Mouse (Mus musculus) heart, embryonic 14.5 days (tissue): Measurements from ENCODE around the gene Kbtbd12. TPM values are rescaled to one million over a fixed set of nuclear protein-coding genes. Genes with fewer than 3 reads are reported as not detected.

Experiments
- ATAC-seq: fragments of 200-750 bp; cut with Nextera tagmentation; 2 replicates; pipeline ENCODE4 v1.8.0; 2017; ENCODE audit warnings: low read depth, moderate TSS enrichment; ENCODE audit not compliant: insufficient number of reproducible peaks, insufficient read depth, low FRiP score
- H3K27ac ChIP-seq, 2 experiments: fragments of 200-500 bp in 1 of 2; fragments of 300-500 bp in 1 of 2; sonication (generic) in 1 of 2; replicated peaks in 1 of 2; 2 replicates each; pipeline ENCODE4 v1.5.1; 2012 to 2014; ENCODE audit warnings: low read depth in 2 of 2, low read length in 2 of 2, control low read depth in 1 of 2, mild to moderate bottlenecking in 1 of 2, mixed read lengths in 1 of 2; ENCODE audit not compliant: control insufficient read depth in 1 of 2, insufficient read depth in 1 of 2
- H3K27me3 ChIP-seq: fragments of 300-500 bp; sonication (generic); 2 replicates; pipeline ENCODE4 v1.6.1; 2014; ENCODE audit warnings: mild to moderate bottlenecking, low read length, control low read depth; ENCODE audit not compliant: control insufficient read depth, insufficient read depth
- H3K36me3 ChIP-seq: fragments of 300-500 bp; sonication (generic); 2 replicates; pipeline ENCODE4 v1.6.1; 2014; ENCODE audit warnings: mild to moderate bottlenecking, control low read depth, low read length, mixed read lengths; ENCODE audit not compliant: control insufficient read depth, insufficient read depth
- H3K4me1 ChIP-seq, 2 experiments: fragments of 200-500 bp in 1 of 2; fragments of 300-500 bp in 1 of 2; sonication (generic) in 1 of 2; 2 replicates each; pipeline ENCODE4 v1.6.1; 2012 to 2014; ENCODE audit warnings: low read length in 2 of 2, control low read depth in 1 of 2, mixed read lengths in 1 of 2; ENCODE audit not compliant: control insufficient read depth in 2 of 2, insufficient read depth in 2 of 2
- H3K4me2 ChIP-seq: fragments of 300-500 bp; sonication (generic); 2 replicates; pipeline ENCODE4 v1.6.1; 2014; ENCODE audit warnings: mild to moderate bottlenecking, low read length
- H3K4me3 ChIP-seq, 2 experiments: fragments of 200-500 bp in 1 of 2; fragments of 300-500 bp in 1 of 2; sonication (generic) in 1 of 2; 2 replicates each; pipeline ENCODE4 v1.5.1; 2012 to 2014; ENCODE audit warnings: low read length in 2 of 2, mild to moderate bottlenecking in 2 of 2, control low read depth in 1 of 2, low read depth in 1 of 2, moderate library complexity in 1 of 2; ENCODE audit not compliant: control insufficient read depth in 1 of 2, insufficient read depth in 1 of 2
- H3K9ac ChIP-seq: fragments of 300-500 bp; sonication (generic); 2 replicates; pipeline ENCODE4 v1.6.1; 2014; ENCODE audit warnings: mild to moderate bottlenecking, low read length
- H3K9me3 ChIP-seq: fragments of 300-500 bp; sonication (generic); 2 replicates; pipeline ENCODE4 v1.6.1; 2016; ENCODE audit warnings: low read length, control low read depth; ENCODE audit not compliant: control insufficient read depth
- WGBS: fragments of 180-500 bp; shearing (Covaris S2); extraction: QIAGEN DNeasy Blood & Tissue Kit; methylation state at CpG from one replicate; pipeline ENCODE4 v1.1.7; 2014; 5-methylcytosine and 5-hydroxymethylcytosine counted together
- polyA plus RNA-seq: library from polyadenylated mRNA; unstranded; fragments of >200 nt; fragmentation: Nextera tagmentation; extraction: Ambion mirVana; gene quantifications from 2 replicates; pipeline ENCODE4 v1.2.1, GENCODE M21; 2014

The Kbtbd12 gene
- polyA plus RNA-seq, 1 experiment from 2014 or later = 22.8 TPM

DNA sequence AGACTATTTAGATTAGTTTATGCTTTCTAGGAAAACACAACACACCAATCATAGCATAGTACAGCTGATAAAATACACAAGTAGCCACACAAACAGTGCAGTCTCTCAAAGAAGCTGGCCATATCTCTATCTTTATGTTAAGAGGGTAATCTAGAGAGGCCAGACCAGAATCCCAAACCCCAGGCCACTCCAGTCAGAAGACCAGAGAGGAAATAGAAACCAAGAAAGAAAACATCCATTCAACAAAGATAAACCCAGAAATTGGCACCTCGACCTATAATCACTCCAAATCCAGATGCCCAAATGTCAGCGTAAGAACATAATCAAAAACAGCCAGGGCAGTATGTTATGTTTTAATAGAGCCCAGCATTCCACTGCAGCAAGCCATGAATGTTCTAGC lies 41.6 kb downstream of the Kbtbd12 start:
- 55% methylated on average over 2 of the region's 2 CpGs for WGBS
- no peak overlapping the region for H3K4me3 ChIP-seq
- H3K9me3 ChIP-seq = no peaks in the 10 kb centered on the region
- H3K36me3 ChIP-seq = no peaks in the 10 kb centered on the region
- peaks cover 5 to 7% of the 10 kb centered on the region in 2 experiments; a peak in 3 of 4 replicates for H3K4me1 ChIP-seq
- H3K27ac ChIP-seq = no peak overlapping the region
- no peak overlapping the region for H3K9ac ChIP-seq
- ATAC-seq = no peak
- H3K27me3 ChIP-seq = no peaks in the 10 kb centered on the region
- no peak overlapping the region for H3K4me2 ChIP-seq

DNA sequence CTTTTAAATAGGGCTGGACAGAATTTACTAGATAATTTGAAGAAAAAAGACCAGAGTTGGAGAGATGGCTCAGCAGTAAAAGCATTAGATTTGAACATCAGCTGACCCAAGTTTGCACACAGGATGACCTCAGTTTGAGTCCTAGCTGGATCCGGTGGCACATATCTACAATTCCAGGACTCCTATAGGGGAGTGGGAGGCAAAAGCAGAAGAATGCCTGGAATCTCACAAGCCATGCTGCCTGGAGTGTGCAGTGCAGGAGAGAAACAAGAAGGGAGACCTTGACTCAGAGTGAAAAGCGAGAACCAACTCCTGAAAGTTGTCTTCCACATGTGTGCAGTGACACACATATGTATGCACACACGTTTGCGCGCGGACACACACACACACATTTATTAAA lies 45.4 kb downstream of the Kbtbd12 start:
- no peak for ATAC-seq
- H3K36me3 ChIP-seq = no peaks in the 10 kb centered on the region
- H3K4me3 ChIP-seq = no peak overlapping the region
- H3K4me2 ChIP-seq = no peak overlapping the region
- no peak overlapping the region for H3K9ac ChIP-seq
- H3K9me3 ChIP-seq = no peaks in the 10 kb centered on the region
- peaks cover 5 to 13% of the 10 kb centered on the region in 2 experiments for H3K4me1 ChIP-seq
- H3K27me3 ChIP-seq = no peaks in the 10 kb centered on the region
- no peak overlapping the region for H3K27ac ChIP-seq
- 69% methylated on average over 6 of the region's 6 CpGs for WGBS

DNA sequence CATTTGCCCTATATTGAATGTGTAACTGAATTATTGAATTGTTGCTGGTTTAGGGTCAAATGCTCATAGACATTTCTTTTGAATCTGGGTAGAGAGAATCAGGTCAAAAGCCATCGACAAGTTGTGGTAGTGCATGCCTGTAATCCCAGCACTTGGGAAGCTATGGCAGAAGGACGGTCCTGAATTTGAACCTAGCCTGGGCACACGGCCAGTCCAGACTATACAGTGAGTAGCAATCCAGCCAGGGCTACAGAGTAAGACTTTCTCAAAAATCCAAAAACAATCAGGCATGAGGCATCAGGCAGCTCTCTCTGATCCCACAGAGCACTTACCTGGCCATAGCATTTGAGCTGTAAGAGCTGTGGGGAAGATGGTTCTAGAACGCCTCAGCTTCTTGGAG lies 47.5 kb downstream of the Kbtbd12 start:
- Histone ChIP-seq H3K27ac (no peak overlapping the region), H3K4me3 (no peak overlapping the region), H3K27me3 (no peaks in the 10 kb centered on the region), H3K4me1 (peaks cover 5 to 13% of the 10 kb centered on the region in 2 experiments), H3K4me2 (no peak overlapping the region), H3K9ac (no peak overlapping the region), H3K9me3 (no peaks in the 10 kb centered on the region), H3K36me3 (no peaks in the 10 kb centered on the region)
- ATAC-seq = no peak
- WGBS = 75% methylated on average over 4 of the region's 4 CpGs

DNA sequence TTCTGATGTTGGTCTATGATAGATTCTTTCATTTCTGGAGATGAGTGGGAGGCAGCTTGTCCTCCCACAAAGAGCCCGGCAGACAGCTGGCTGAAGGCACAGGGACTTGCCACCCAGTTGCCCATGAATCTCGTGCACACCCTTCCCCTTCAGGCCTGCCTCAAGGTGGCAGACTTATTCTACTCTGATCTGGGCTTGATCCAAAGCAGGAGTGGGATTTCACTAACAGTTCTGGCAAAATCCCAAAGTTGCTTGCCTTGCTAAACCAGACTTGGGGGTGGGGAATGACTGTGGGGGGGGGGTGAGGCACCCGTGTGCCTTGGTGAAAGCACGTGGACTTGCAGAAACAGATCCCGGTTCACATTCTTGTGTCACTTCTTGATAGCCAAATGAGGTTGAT lies 48.2 kb downstream of the Kbtbd12 start:
- ATAC-seq = no peak
- H3K4me3 ChIP-seq = no peak overlapping the region
- WGBS = 12% methylated on average over 5 of the region's 5 CpGs
- no peaks in the 10 kb centered on the region for H3K36me3 ChIP-seq
- no peak overlapping the region for H3K27ac ChIP-seq
- H3K27me3 ChIP-seq = no peaks in the 10 kb centered on the region
- H3K4me2 ChIP-seq = no peak overlapping the region
- no peak overlapping the region for H3K9ac ChIP-seq
- no peaks in the 10 kb centered on the region for H3K9me3 ChIP-seq
- H3K4me1 ChIP-seq = peaks cover 5 to 13% of the 10 kb centered on the region in 2 experiments

- ATAC-seq = no peak
- Histone ChIP-seq H3K4me2 (no peak overlapping the region), H3K9me3 (no peaks in the 10 kb centered on the region), H3K4me1 (peaks cover 5 to 13% of the 10 kb centered on the region in 2 experiments), H3K9ac (no peak overlapping the region), H3K27me3 (no peaks in the 10 kb centered on the region), H3K36me3 (no peaks in the 10 kb centered on the region), H3K4me3 (no peak overlapping the region), H3K27ac (no peak overlapping the region)
- 78% methylated on average over 7 of the region's 7 CpGs for WGBS
These were observed 49.0 kb downstream of the Kbtbd12 start for GRCm38 (mm10) chr6:88588581-88589256.

GRCm38 (mm10) chr6:88587091-88587490 lies 50.7 kb downstream of the Kbtbd12 start:
- ATAC-seq = no peak
- H3K27me3 ChIP-seq = no peaks in the 10 kb centered on the region
- no peak overlapping the region for H3K4me2 ChIP-seq
- no peak overlapping the region for H3K4me3 ChIP-seq
- H3K9me3 ChIP-seq = no peaks in the 10 kb centered on the region
- H3K27ac ChIP-seq = no peak overlapping the region
- no peaks in the 10 kb centered on the region for H3K36me3 ChIP-seq
- no peak overlapping the region for H3K9ac ChIP-seq
- WGBS = 72% methylated on average over 3 of the region's 3 CpGs
- H3K4me1 ChIP-seq = peaks cover 2 to 8% of the 10 kb centered on the region in 2 experiments; a peak in 3 of 4 replicates

- Histone ChIP-seq H3K27me3 (no peaks in the 10 kb centered on the region), H3K4me2 (no peak overlapping the region), H3K4me1 (no peaks in the 10 kb centered on the region), H3K9me3 (no peaks in the 10 kb centered on the region), H3K36me3 (no peaks in the 10 kb centered on the region), H3K27ac (no peak overlapping the region), H3K4me3 (no peak overlapping the region), H3K9ac (no peak overlapping the region)
- no peak for ATAC-seq
- 75% methylated on average over 4 of the region's 4 CpGs for WGBS
These were observed 53.8 kb downstream of the Kbtbd12 start for GRCm38 (mm10) chr6:88583950-88584349.

GRCm38 (mm10) chr6:88576495-88576894 lies 61.3 kb downstream of the Kbtbd12 start:
- H3K4me1 ChIP-seq = no peaks in the 10 kb centered on the region
- H3K27me3 ChIP-seq = no peaks in the 10 kb centered on the region
- no peak overlapping the region for H3K27ac ChIP-seq
- no peaks in the 10 kb centered on the region for H3K9me3 ChIP-seq
- H3K4me3 ChIP-seq = no peak overlapping the region
- no peak for ATAC-seq
- no peak overlapping the region for H3K9ac ChIP-seq
- no peaks in the 10 kb centered on the region for H3K36me3 ChIP-seq
- no peak overlapping the region for H3K4me2 ChIP-seq
- 82% methylated on average over 11 of the region's 11 CpGs for WGBS
